Mouse (Mus musculus) embryonic facial prominence, embryonic 15.5 days (tissue): Measurements from ENCODE around the gene Grik4. TPM values are rescaled to one million over a fixed set of nuclear protein-coding genes. Genes with fewer than 3 reads are reported as not detected.
A peak's percentile ranks its signal among the peaks of the same experiment; 100 is the strongest.

ENCODE experiments used
- ATAC-seq: fragments of 200-750 bp; cut with Nextera tagmentation; 2 replicates; pipeline ENCODE4 v1.8.0; 2017; ENCODE audit warnings: low read depth, moderate TSS enrichment; ENCODE audit not compliant: insufficient number of reproducible peaks, low FRiP score, low TSS enrichment
- H3K27ac ChIP-seq: fragments of 300-500 bp; sonication (generic); replicated peaks from 2 replicates; pipeline ENCODE4 v1.5.1; 2015; ENCODE audit warnings: mild to moderate bottlenecking, inconsistent platforms
- H3K27me3 ChIP-seq: fragments of 300-500 bp; sonication (generic); 2 replicates; pipeline ENCODE4 v1.6.1; 2015; ENCODE audit warnings: inconsistent platforms
- H3K36me3 ChIP-seq: fragments of 300-500 bp; sonication (generic); 2 replicates; pipeline ENCODE4 v1.6.1; 2015; ENCODE audit warnings: mild to moderate bottlenecking, inconsistent platforms
- H3K4me1 ChIP-seq: fragments of 300-500 bp; sonication (generic); 2 replicates; pipeline ENCODE4 v1.6.1; 2015; ENCODE audit warnings: inconsistent platforms
- H3K4me2 ChIP-seq: fragments of 300-500 bp; sonication (generic); replicated peaks from 2 replicates; pipeline ENCODE4 v1.6.1; 2015; ENCODE audit warnings: mild to moderate bottlenecking, inconsistent platforms
- H3K4me3 ChIP-seq: fragments of 300-500 bp; sonication (generic); replicated peaks from 2 replicates; pipeline ENCODE4 v1.5.1; 2015; ENCODE audit warnings: mild to moderate bottlenecking, inconsistent platforms
- H3K9ac ChIP-seq: fragments of 300-500 bp; sonication (generic); 2 replicates; pipeline ENCODE4 v1.6.1; 2015; ENCODE audit warnings: inconsistent platforms
- H3K9me3 ChIP-seq: fragments of 300-500 bp; sonication (generic); replicated peaks from 2 replicates; pipeline ENCODE4 v1.6.1; 2016; ENCODE audit warnings: inconsistent platforms
- WGBS: fragments of 180-500 bp; shearing (Covaris S2); methylation state at CpG from one replicate; pipeline ENCODE4 v1.1.7; 2015; 5-methylcytosine and 5-hydroxymethylcytosine counted together
- polyA plus RNA-seq: library from polyadenylated mRNA; unstranded; fragments of >200 nt; fragmentation: Nextera tagmentation; extraction: Ambion mirVana; gene quantifications from 2 replicates; pipeline ENCODE4 v1.2.1, GENCODE M21; 2015

The Grik4 gene
- polyA plus RNA-seq, 1 experiment from 2014 or later, result 2.0 TPM

GRCm38 (mm10) chr9:42627634-42628033 lies 316.7 kb downstream of the Grik4 start:
- WGBS, result 16% methylated on average over 6 of the region's 6 CpGs

GRCm38 (mm10) chr9:42627146-42627545 lies 317.1 kb downstream of the Grik4 start:
- Histone ChIP-seq H3K27ac (no peak overlapping the region), H3K9ac (no peak overlapping the region), H3K4me3 (no peak overlapping the region), H3K9me3 (no peaks in the 10 kb centered on the region), H3K4me2 (no peak overlapping the region), H3K27me3 (no peaks in the 10 kb centered on the region), H3K4me1 (peaks cover 11% of the 10 kb centered on the region; the same call in 1 of the 2 replicates), H3K36me3 (no peaks in the 10 kb centered on the region)
- no peak for ATAC-seq
- WGBS, result 57% methylated on average over 8 of the region's 8 CpGs

More at GRCm38 (mm10) chr9:42627634-42628033, 316.7 kb downstream of the Grik4 start:
- peaks cover 11% of the 10 kb centered on the region; the same call in 1 of the 2 replicates for H3K4me1 ChIP-seq
- no peak overlapping the region for H3K4me3 ChIP-seq
- no peaks in the 10 kb centered on the region for H3K36me3 ChIP-seq
- no peaks in the 10 kb centered on the region for H3K9me3 ChIP-seq
- no peak overlapping the region for H3K27ac ChIP-seq
- H3K9ac ChIP-seq, result no peak overlapping the region
- no peak for ATAC-seq
- no peak overlapping the region for H3K4me2 ChIP-seq
- no peaks in the 10 kb centered on the region for H3K27me3 ChIP-seq

GRCm38 (mm10) chr9:42626226-42626775 lies 318.0 kb downstream of the Grik4 start:
- WGBS, result 46% methylated on average over 6 of the region's 6 CpGs

GRCm38 (mm10) chr9:42614409-42614808 lies 329.9 kb downstream of the Grik4 start:
- H3K27ac ChIP-seq, result no peak overlapping the region
- H3K9ac ChIP-seq, result no peak overlapping the region
- WGBS, result 61% methylated on average over 10 of the region's 10 CpGs
- H3K27me3 ChIP-seq, result no peaks in the 10 kb centered on the region
- no peak overlapping the region for H3K4me2 ChIP-seq
- peaks cover 25% of the 10 kb centered on the region for H3K4me1 ChIP-seq
- H3K4me3 ChIP-seq, result no peak overlapping the region
- no peaks in the 10 kb centered on the region for H3K9me3 ChIP-seq
- no peak for ATAC-seq
- no peaks in the 10 kb centered on the region for H3K36me3 ChIP-seq

More at GRCm38 (mm10) chr9:42626226-42626775, 318.0 kb downstream of the Grik4 start:
- Histone ChIP-seq H3K4me2 (no peak overlapping the region), H3K4me1 (peaks cover 11% of the 10 kb centered on the region; the same call in 1 of the 2 replicates), H3K9ac (no peak overlapping the region), H3K36me3 (no peaks in the 10 kb centered on the region), H3K4me3 (no peak overlapping the region), H3K27ac (no peak overlapping the region), H3K27me3 (no peaks in the 10 kb centered on the region), H3K9me3 (no peaks in the 10 kb centered on the region)
- no peak for ATAC-seq

GRCm38 (mm10) chr9:42613827-42614226 lies 330.5 kb downstream of the Grik4 start:
- Histone ChIP-seq H3K4me3 (no peak overlapping the region), H3K9me3 (no peaks in the 10 kb centered on the region), H3K36me3 (no peaks in the 10 kb centered on the region), H3K4me2 (no peak overlapping the region), H3K27ac (no peak overlapping the region), H3K4me1 (peaks cover 25% of the 10 kb centered on the region), H3K27me3 (no peaks in the 10 kb centered on the region), H3K9ac (no peak overlapping the region)
- ATAC-seq, result no peak
- WGBS, result 18% methylated on average over 6 of the region's 6 CpGs

GRCm38 (mm10) chr9:42612482-42612991 lies 331.8 kb downstream of the Grik4 start:
- Histone ChIP-seq H3K4me2 (no peak overlapping the region), H3K9me3 (no peaks in the 10 kb centered on the region), H3K4me1 (peaks cover 25% of the 10 kb centered on the region), H3K4me3 (no peak overlapping the region), H3K27ac (no peak overlapping the region), H3K36me3 (no peaks in the 10 kb centered on the region), H3K27me3 (no peaks in the 10 kb centered on the region), H3K9ac (no peak overlapping the region)
- WGBS, result 54% methylated on average over 14 of the region's 14 CpGs
- no peak for ATAC-seq

GRCm38 (mm10) chr9:42601445-42601844 lies 342.8 kb downstream of the Grik4 start:
- Histone ChIP-seq H3K4me3 (no peak overlapping the region), H3K9ac (no peak overlapping the region), H3K27ac (no peak overlapping the region), H3K4me2 (no peak overlapping the region), H3K27me3 (no peaks in the 10 kb centered on the region), H3K36me3 (no peaks in the 10 kb centered on the region), H3K9me3 (no peaks in the 10 kb centered on the region), H3K4me1 (no peaks in the 10 kb centered on the region; the same call in 1 of the 2 replicates)
- WGBS, result 47% methylated on average over 3 of the region's 3 CpGs
- ATAC-seq, result no peak

- Histone ChIP-seq H3K27ac (no peak overlapping the region), H3K9ac (no peak overlapping the region), H3K27me3 (no peaks in the 10 kb centered on the region), H3K9me3 (no peaks in the 10 kb centered on the region), H3K4me1 (no peaks in the 10 kb centered on the region; the same call in 1 of the 2 replicates), H3K4me2 (no peak overlapping the region), H3K4me3 (no peak overlapping the region), H3K36me3 (no peaks in the 10 kb centered on the region)
- WGBS, result 71% methylated on average over 9 of the region's 9 CpGs
- ATAC-seq, result no peak
Observed at GRCm38 (mm10) chr9:42597525-42597924, 346.8 kb downstream of the Grik4 start.

- no peak overlapping the region for H3K4me2 ChIP-seq
- H3K27me3 ChIP-seq, result no peaks in the 10 kb centered on the region
- ATAC-seq, result no peak
- H3K36me3 ChIP-seq, result no peaks in the 10 kb centered on the region
- no peaks in the 10 kb centered on the region for H3K9me3 ChIP-seq
- H3K27ac ChIP-seq, result no peak overlapping the region
- WGBS, result 76% methylated on average over 7 of the region's 7 CpGs
- peaks cover 2% of the 10 kb centered on the region; the same call in 1 of the 2 replicates for H3K4me1 ChIP-seq
- no peak overlapping the region for H3K4me3 ChIP-seq
- H3K9ac ChIP-seq, result no peak overlapping the region
Observed at GRCm38 (mm10) chr9:42578511-42578910, 365.8 kb downstream of the Grik4 start.

- 79% methylated on average over 7 of the region's 7 CpGs for WGBS
- peaks cover 6% of the 10 kb centered on the region; the same call in 1 of the 2 replicates for H3K4me1 ChIP-seq
- H3K9me3 ChIP-seq, result no peaks in the 10 kb centered on the region
- H3K27me3 ChIP-seq, result no peaks in the 10 kb centered on the region
- H3K36me3 ChIP-seq, result no peaks in the 10 kb centered on the region
- no peak overlapping the region for H3K4me3 ChIP-seq
- no peak overlapping the region for H3K27ac ChIP-seq
- ATAC-seq, result no peak
- no peak overlapping the region for H3K4me2 ChIP-seq
- no peak overlapping the region for H3K9ac ChIP-seq
Observed at GRCm38 (mm10) chr9:42578106-42578505, 366.2 kb downstream of the Grik4 start.

- Histone ChIP-seq H3K27ac (no peak overlapping the region), H3K4me3 (no peak overlapping the region), H3K4me2 (peak overlapping the region; percentile 27), H3K9me3 (no peaks in the 10 kb centered on the region), H3K9ac (no peak overlapping the region), H3K4me1 (peaks cover 16% of the 10 kb centered on the region), H3K27me3 (no peaks in the 10 kb centered on the region), H3K36me3 (no peaks in the 10 kb centered on the region)
- 47% methylated on average over 14 of the region's 14 CpGs for WGBS
- ATAC-seq, result no peak
Observed at GRCm38 (mm10) chr9:42573616-42574350, 370.5 kb downstream of the Grik4 start.
